Mouse (Mus musculus) kidney, postnatal 10 days (tissue): ENCODE measurements at regions not wholly inside any gene's neighbourhood (a gene's known extent, or its start where the extent isn't known, plus 50 kb on each side); places are given as distances from the start of the nearest gene placed in this dataset.
"Not testable (repeated sequence)": the region's sequence is repeated elsewhere in the genome, so short reads cannot be mapped to it uniquely, and the experiment has no call there.

ENCODE experiments used
- DNase-seq: peaks from one replicate; pipeline ENCODE4 v3.0.0; 2021; ENCODE audit warnings: mixed read lengths

DNA sequence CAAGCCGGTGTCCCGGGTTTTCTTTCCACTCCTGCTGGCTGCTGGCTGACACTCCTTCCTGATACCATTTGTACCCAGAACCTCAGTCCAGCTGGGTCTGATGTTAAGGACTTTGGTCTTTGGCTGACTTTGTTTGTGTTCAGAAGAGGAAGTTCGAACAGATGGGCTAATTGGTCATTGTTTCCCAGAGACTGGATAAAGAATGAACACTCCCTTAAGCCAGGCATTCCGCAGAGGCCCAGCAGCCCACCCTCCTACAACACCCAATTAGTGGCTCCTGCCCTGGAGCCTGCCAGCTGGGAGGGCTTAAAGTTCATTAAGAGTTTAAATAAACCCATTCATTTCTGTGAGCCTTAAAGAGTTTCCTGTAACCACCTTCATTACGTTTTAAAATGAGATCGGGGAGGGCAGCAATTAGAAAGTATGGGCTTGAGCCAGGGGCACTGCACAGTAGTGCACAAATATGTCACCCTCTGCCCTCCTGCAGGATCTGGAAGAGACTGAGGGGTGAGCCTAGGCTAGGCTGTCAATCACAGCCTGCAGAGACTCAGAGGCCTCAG is 257.9 kb downstream of the Ajap1 start:
- DNase-seq, result peak; percentile 39

DNA sequence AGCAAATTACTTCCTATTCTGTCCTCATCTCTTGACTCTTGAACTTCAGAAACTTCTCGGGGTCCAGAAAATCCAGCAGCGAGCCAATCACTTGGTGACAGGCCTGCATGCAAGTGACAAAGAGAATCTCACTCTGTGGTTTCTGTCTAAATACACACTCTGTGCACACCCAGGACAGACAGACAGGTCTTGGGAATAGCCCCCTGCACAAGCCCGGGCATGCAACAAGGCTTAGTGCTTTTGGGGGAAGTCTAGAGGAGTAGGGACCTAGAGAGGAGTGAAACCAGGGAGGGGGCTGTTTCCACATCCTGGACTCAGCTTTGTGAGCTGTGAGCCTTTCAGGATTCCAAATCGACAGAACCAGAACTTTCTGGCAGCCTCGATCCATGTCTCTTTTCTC is 259.6 kb downstream of the Ajap1 start:
- no peak for DNase-seq

GRCm38 (mm10) chr4:153220485-153220884 is 262.1 kb downstream of the Ajap1 start:
- DNase-seq, result no peak

DNA sequence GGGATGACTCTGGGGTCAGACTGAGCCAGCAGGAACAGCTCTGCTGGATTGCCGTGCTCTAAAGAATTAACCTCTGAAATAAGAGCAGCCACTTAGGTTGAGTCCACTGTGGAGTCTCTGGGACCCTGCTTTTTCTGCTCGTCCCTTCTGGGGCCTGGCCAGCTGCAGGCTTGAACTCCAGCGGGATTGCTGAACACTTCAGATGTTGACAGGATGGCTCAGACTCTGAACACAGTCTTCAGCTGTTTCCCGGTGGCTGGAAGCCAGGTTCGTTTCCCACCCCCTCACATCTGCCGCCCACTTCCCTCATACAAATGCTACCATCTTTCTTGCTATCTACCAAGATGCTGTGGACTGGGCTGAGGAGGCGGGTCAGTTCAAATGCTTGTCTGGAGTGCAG is 262.5 kb downstream of the Ajap1 start:
- DNase-seq, result peak; percentile 73

GRCm38 (mm10) chr4:153217541-153217980 is 265.1 kb downstream of the Ajap1 start:
- peak; percentile 45 for DNase-seq

DNA sequence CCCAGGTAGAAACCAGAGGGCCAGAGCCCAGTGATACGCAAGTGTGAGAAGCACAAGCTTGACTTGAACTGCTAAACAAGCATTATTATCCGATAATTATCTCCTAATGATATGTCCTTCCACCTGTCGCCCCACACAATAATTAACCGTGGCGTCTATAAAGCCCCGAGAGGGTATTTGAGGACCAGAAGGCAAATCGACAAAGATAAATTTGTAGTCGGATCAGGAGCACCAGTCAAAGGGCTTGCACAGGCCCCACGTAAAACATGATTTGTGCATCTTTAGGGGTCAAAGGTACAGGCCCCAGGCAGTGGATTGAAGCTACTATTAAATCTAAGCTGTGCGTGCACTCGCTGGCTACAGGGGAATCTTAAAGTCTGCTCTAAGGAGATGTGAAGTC is 270.5 kb downstream of the Ajap1 start:
- no peak for DNase-seq

GRCm38 (mm10) chr4:153208822-153209221 is 273.8 kb downstream of the Ajap1 start:
- DNase-seq, result no peak

DNA sequence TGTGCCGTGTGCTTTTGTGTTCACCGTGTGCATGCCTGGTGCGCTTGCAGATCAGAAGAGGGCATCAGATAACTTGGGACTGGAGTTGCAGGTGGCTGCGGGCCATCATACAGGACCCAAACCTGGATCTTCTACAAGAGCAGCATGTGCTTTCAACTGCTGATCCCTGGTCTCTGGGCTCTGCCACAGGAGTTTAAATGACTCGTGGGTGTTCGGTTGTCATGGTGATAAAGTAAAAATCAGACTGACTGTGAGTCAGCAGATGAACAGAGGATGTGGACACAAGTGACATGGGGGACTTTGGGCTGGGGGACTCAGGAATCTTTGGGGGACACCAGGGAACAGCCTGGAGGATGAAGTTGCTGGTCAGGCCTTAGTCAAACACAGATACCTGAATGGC is 274.4 kb downstream of the Ajap1 start:
- no peak for DNase-seq

GRCm38 (mm10) chr4:153207578-153208102 is 275.0 kb downstream of the Ajap1 start:
- DNase-seq, result no peak

GRCm38 (mm10) chr4:153206789-153207457 is 275.7 kb downstream of the Ajap1 start:
- no peak for DNase-seq

- DNase-seq, result no peak
Observed at GRCm38 (mm10) chr4:153204764-153205163, 277.8 kb downstream of the Ajap1 start.

- no peak for DNase-seq
Observed at GRCm38 (mm10) chr4:153200799-153201770, 281.5 kb downstream of the Ajap1 start.

- DNase-seq, result peak; percentile 92
Observed at GRCm38 (mm10) chr4:153189485-153189884, 293.1 kb downstream of the Ajap1 start.

GRCm38 (mm10) chr4:153188504-153189031 is 294.0 kb downstream of the Ajap1 start:
- no peak for DNase-seq

- no peak for DNase-seq
Observed at GRCm38 (mm10) chr4:153187959-153188503, 294.6 kb downstream of the Ajap1 start.

DNA sequence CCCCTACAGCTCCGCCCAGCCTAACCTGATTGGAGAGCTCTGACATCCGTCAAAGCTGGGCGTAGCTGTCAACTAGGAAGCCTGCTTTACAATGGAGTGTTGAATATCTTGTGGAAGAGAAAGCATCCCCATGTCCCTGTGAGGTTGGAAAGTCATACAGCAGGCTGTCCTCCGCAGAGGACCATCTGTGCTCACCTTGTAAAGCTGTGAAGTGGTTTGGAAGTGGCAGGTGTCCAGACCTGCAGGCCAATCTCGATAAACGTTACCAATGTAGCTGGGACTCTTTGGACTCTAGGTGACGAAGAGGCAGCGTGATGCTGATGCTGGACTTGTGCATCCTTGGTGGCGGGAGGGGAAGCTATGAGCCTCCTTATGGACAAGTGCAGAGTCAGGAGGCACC is 305.1 kb downstream of the Ajap1 start:
- DNase-seq, result no peak

GRCm38 (mm10) chr4:153175660-153176059 is 307.0 kb downstream of the Ajap1 start:
- DNase-seq, result peak; percentile 82

DNA sequence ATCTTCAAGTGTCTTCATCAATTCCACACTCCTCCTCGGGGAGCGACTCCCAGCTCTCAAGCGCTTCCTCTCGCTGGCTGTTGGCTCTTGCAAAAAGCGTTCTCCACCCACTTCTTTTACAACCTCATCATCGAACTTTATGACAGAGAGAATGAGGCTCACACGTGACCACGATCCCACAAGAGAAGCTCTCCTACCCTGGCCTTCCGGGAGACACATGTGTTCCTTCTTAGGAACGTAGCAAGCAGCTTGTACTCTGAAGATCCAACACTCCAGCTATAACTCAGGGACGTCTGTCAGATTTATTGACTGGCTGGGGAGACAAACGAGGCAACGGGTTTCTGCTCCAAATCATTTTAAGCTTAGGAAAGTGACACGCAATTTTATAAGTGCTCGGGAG is 307.5 kb downstream of the Ajap1 start:
- DNase-seq, result peak; percentile 23

DNA sequence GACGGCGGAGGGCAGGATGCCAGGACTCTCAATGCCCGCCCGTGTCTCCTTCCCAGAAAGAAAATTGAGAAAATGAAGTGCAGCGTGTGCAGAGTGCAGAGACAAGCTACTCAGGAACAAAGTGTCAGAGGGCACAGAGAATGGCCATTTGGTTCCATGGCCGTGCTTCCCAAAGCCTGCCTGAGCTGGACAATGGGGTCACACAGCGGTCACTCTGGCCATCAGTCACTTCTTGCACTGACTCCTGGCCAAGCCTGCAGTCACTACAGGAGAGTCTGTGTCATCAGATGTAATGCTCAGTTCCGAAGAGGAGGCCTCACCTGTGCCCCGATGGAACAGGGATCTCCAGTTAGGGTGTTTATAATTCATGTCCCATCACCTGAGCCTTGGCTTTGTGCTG is 312.6 kb downstream of the Ajap1 start:
- no peak for DNase-seq

GRCm38 (mm10) chr4:153164810-153165209 is 317.8 kb downstream of the Ajap1 start:
- no peak for DNase-seq

DNA sequence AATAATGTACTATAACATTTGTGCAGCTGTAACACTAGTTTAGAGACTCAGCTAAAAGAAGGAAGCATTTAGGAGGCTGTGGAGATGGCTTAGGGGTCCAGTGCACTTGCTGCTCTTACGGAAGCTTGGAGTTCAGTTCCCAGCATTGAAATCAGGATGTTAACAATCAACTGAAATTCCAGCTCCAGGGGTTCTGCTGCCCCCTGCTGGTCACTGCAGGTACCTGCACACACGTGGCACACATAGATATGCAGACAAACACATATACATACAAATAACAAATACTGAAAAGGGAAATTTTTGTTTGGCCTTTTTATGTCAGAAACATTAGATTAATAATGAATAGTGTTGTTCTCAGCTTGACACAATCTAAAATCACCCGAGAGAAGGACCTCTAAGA is 322.5 kb downstream of the Ajap1 start:
- DNase-seq, result no peak

GRCm38 (mm10) chr4:153157572-153157971 is 325.0 kb downstream of the Ajap1 start:
- DNase-seq, result no peak

DNA sequence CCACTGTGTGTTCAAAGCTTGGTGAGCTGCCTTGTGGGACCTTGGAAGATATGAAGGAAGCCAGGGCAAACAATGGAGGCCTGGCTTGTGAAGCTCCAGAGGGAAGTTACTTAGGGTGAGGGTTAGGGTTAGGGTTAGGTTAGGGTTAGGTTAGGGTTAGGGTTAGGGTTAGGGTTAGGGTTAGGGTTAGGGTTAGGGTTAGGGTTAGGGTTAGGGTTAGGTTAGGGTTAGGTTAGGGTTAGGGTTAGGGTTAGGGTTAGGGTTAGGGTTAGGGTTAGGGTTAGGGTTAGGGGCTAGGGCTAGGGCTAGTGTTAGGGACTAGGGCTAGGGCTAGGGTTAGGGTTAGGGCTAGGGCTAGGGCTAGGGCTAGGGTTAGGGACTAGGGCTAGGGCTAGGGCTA is 329.7 kb downstream of the Ajap1 start:
- DNase-seq, result not testable (repeated sequence)
